Mouse (Mus musculus) liver, embryonic 14.5 days (tissue): Measurements from ENCODE around the gene Eif4b. TPM values are rescaled to one million over a fixed set of nuclear protein-coding genes. Genes with fewer than 3 reads are reported as not detected.

Source experiments
- ATAC-seq: fragments of 200-750 bp; cut with Nextera tagmentation; 2 replicates; pipeline ENCODE4 v1.8.0; 2017; ENCODE audit warnings: moderate number of reproducible peaks, mild to moderate bottlenecking, moderate library complexity; ENCODE audit not compliant: insufficient read depth
- DNase-seq, 3 experiments: peaks; one replicate each; pipeline ENCODE4 v3.0.0-alpha.2; 2012 to 2013; ENCODE audit warnings: low read depth in 3 of 3, low spot score in 3 of 3
- H3K27ac ChIP-seq: fragments of 300-500 bp; sonication (generic); 2 replicates; pipeline ENCODE4 v1.5.1; 2014; ENCODE audit warnings: moderate library complexity, mild to moderate bottlenecking, control low read depth, inconsistent platforms
- H3K27me3 ChIP-seq: fragments of 300-500 bp; sonication (generic); 2 replicates; pipeline ENCODE4 v1.6.1; 2014; ENCODE audit warnings: mild to moderate bottlenecking, low read length, moderate library complexity; ENCODE audit not compliant: control insufficient read depth, insufficient read depth
- H3K36me3 ChIP-seq: fragments of 300-500 bp; sonication (generic); replicated peaks from 2 replicates; pipeline ENCODE4 v1.6.1; 2014; ENCODE audit warnings: low read depth; ENCODE audit not compliant: control insufficient read depth, insufficient read depth
- H3K4me1 ChIP-seq, 2 experiments: fragments of 200-500 bp in 1 of 2; fragments of 300-500 bp in 1 of 2; sonication (generic) in 1 of 2; replicated peaks; 2 replicates each; pipeline ENCODE4 v1.6.1; 2012 to 2014; ENCODE audit warnings: antibody characterized with exemption in 1 of 2, inconsistent platforms in 1 of 2, low read length in 1 of 2; ENCODE audit not compliant: control insufficient read depth in 2 of 2, insufficient read depth in 2 of 2
- H3K4me2 ChIP-seq: fragments of 300-500 bp; sonication (generic); 2 replicates; pipeline ENCODE4 v1.6.1; 2014; ENCODE audit warnings: low read depth, mild to moderate bottlenecking, control low read depth, moderate library complexity
- H3K4me3 ChIP-seq, 2 experiments: fragments of 200-500 bp in 1 of 2; fragments of 300-500 bp in 1 of 2; sonication (generic) in 1 of 2; 2 replicates each; pipeline ENCODE4 v1.5.1; 2012 to 2014; ENCODE audit warnings: low read depth in 2 of 2, low read length in 2 of 2, mild to moderate bottlenecking in 2 of 2, control low read depth in 1 of 2, inconsistent platforms in 1 of 2, moderate library complexity in 1 of 2; ENCODE audit not compliant: insufficient read depth in 1 of 2
- H3K9ac ChIP-seq: fragments of 300-500 bp; sonication (generic); replicated peaks from 2 replicates; pipeline ENCODE4 v1.6.1; 2014; ENCODE audit warnings: mild to moderate bottlenecking, control low read depth, moderate library complexity
- H3K9me3 ChIP-seq: fragments of 300-500 bp; sonication (generic); 2 replicates; pipeline ENCODE4 v1.6.1; 2016; ENCODE audit warnings: low read length, mixed read lengths; ENCODE audit not compliant: control insufficient read depth
- CTCF ChIP-seq: IDR thresholded peaks from 2 replicates; pipeline ENCODE4 v1.5.1; 2016; ENCODE audit warnings: antibody characterized with exemption, low read depth, control low read depth
- EP300 ChIP-seq: IDR thresholded peaks from 2 replicates; pipeline ENCODE4 v1.6.1; 2016; ENCODE audit warnings: antibody characterized with exemption, low read depth
- WGBS: fragments of 180-500 bp; shearing (Covaris S2); extraction: QIAGEN DNeasy Blood & Tissue Kit; methylation state at CpG from one replicate; pipeline ENCODE4 v1.1.7; 2014; ENCODE audit not compliant: insufficient replicate concordance; 5-methylcytosine and 5-hydroxymethylcytosine counted together
- polyA plus RNA-seq, 2 experiments: library from polyadenylated mRNA; depleted of rRNA in 1 of 2; stranded (reverse) in 1 of 2; unstranded in 1 of 2; fragments of >200 nt; fragmentation: Nextera tagmentation in 1 of 2; extraction: Ambion mirVana in 1 of 2; gene quantifications; 2 replicates each; pipeline versions ENCODE4 v1.2.1 to v1.2.3; 2012 to 2014

The Eif4b gene
- polyA plus RNA-seq, 2 experiments = 47.8 to 66.4 TPM

GRCm38 (mm10) chr15:102065661-102066325, 7.8 kb upstream of the Eif4b start:
- TF ChIP-seq CTCF = peak; percentile 99
- no peak for TF ChIP-seq EP300
- Histone ChIP-seq H3K36me3 (no peaks in the 10 kb centered on the region), H3K9ac (no peak overlapping the region), H3K9me3 (no peaks in the 10 kb centered on the region), H3K4me3 (no peak overlapping the region), H3K27ac (no peak overlapping the region), H3K4me2 (no peak overlapping the region), H3K4me1 (peaks cover 0 to 11% of the 10 kb centered on the region in 2 experiments; a peak in 1 of 4 replicates), H3K27me3 (no peaks in the 10 kb centered on the region; the same call in 1 of the 2 replicates)
- 3% methylated on average over 20 of the region's 20 CpGs for WGBS
- DNase-seq = peak; percentile 66 to 77 (median 72)
- peak; percentile 75 for ATAC-seq

GRCm38 (mm10) chr15:102070476-102071467, 2.8 kb upstream of the Eif4b start:
- H3K9me3 ChIP-seq = no peaks in the 10 kb centered on the region
- 51% methylated on average over 13 of the region's 13 CpGs for WGBS
- no peak overlapping the region for H3K27ac ChIP-seq
- H3K4me2 ChIP-seq = no peak overlapping the region
- peaks cover 3 to 24% of the 10 kb centered on the region in 2 experiments; a peak in 3 of 4 replicates for H3K4me1 ChIP-seq
- ATAC-seq (no peak), DNase-seq (no peak)
- no peaks in the 10 kb centered on the region for H3K36me3 ChIP-seq
- no peak overlapping the region for H3K4me3 ChIP-seq
- no peak overlapping the region for H3K9ac ChIP-seq
- no peaks in the 10 kb centered on the region; the same call in 1 of the 2 replicates for H3K27me3 ChIP-seq
- TF ChIP-seq EP300 = no peak
- TF ChIP-seq CTCF = no peak

- 16% methylated on average over 6 of the region's 6 CpGs for WGBS
- Histone ChIP-seq H3K4me3 (peak overlapping the region; percentile 50 to 99), H3K27ac (peak overlapping the region; percentile 47), H3K27me3 (no peaks in the 10 kb centered on the region), H3K9me3 (no peaks in the 10 kb centered on the region), H3K36me3 (no peaks in the 10 kb centered on the region), H3K9ac (peak overlapping the region; percentile 52), H3K4me1 (peaks cover 7 to 30% of the 10 kb centered on the region in 2 experiments), H3K4me2 (peak overlapping the region; percentile 98)
- TF ChIP-seq CTCF (no peak), EP300 (peak; percentile 13; the same call in 1 of the 2 replicates)
- no peak for DNase-seq
- ATAC-seq = peak; percentile 3; the same call in 1 of the 2 replicates
Measured at GRCm38 (mm10) chr15:102072963-102073558, 512 bp upstream of the Eif4b start.

GRCm38 (mm10) chr15:102074070-102074731, 628 bp downstream of the Eif4b start:
- WGBS = under 1% methylated on average over 57 of the region's 57 CpGs
- Histone ChIP-seq H3K27ac (peak overlapping the region; percentile 77), H3K4me3 (peak overlapping the region; percentile 73 to 99), H3K36me3 (peaks cover 2% of the 10 kb centered on the region; the same call in 1 of the 2 replicates), H3K4me2 (peak overlapping the region; percentile 98), H3K9ac (peak overlapping the region; percentile 97), H3K4me1 (peaks cover 7 to 32% of the 10 kb centered on the region in 2 experiments), H3K9me3 (no peaks in the 10 kb centered on the region), H3K27me3 (no peaks in the 10 kb centered on the region)
- ATAC-seq (peak; percentile 24), DNase-seq (peak; percentile 23 to 29 (median 24))
- no peak for TF ChIP-seq EP300
- no peak for TF ChIP-seq CTCF
